Mouse (Mus musculus): ENCODE results near the gene Itpr1. TPM values are rescaled to one million over a fixed set of nuclear protein-coding genes. Genes with fewer than 3 reads are reported as not detected.

The Itpr1 gene
- total RNA-seq, 4 experiments from 2014 or later: 10.2 to 18.0 (median 13.8) TPM

GRCm38 (mm10) chr6:108213481-108214293 lies 791 bp downstream of the Itpr1 start:
- DNase-seq (ENCODE audit: low spot score in 2 of 2): no peak

- no peak for DNase-seq (ENCODE audit: low spot score in 2 of 2)
These were observed 1.5 kb downstream of the Itpr1 start for GRCm38 (mm10) chr6:108214294-108214925.

GRCm38 (mm10) chr6:108216091-108216490 lies 3.2 kb downstream of the Itpr1 start:
- DNase-seq (ENCODE audit: low spot score in 2 of 2): no peak

- no peak for DNase-seq (ENCODE audit: low spot score in 2 of 2)
These were observed 3.9 kb downstream of the Itpr1 start for GRCm38 (mm10) chr6:108216832-108217231.

GRCm38 (mm10) chr6:108217987-108218386 lies 5.1 kb downstream of the Itpr1 start:
- peak in 1 of 2 experiments; percentile 29 for DNase-seq (ENCODE audit: low spot score in 2 of 2)

- DNase-seq (ENCODE audit: low spot score in 2 of 2): no peak
These were observed 9.5 kb downstream of the Itpr1 start for GRCm38 (mm10) chr6:108222435-108222834.

- no peak for DNase-seq (ENCODE audit: low spot score in 2 of 2)
These were observed 10.0 kb downstream of the Itpr1 start for GRCm38 (mm10) chr6:108222875-108223274.

- no peak for DNase-seq (ENCODE audit: low spot score in 2 of 2)
These were observed 11.5 kb downstream of the Itpr1 start for GRCm38 (mm10) chr6:108224361-108224760.

GRCm38 (mm10) chr6:108225027-108225426 lies 12.1 kb downstream of the Itpr1 start:
- no peak for DNase-seq (ENCODE audit: low spot score in 2 of 2)

GRCm38 (mm10) chr6:108226230-108226629 lies 13.3 kb downstream of the Itpr1 start:
- DNase-seq (ENCODE audit: low spot score in 2 of 2): no peak

- DNase-seq (ENCODE audit: low spot score in 2 of 2): no peak
These were observed 14.6 kb downstream of the Itpr1 start for GRCm38 (mm10) chr6:108227461-108227860.

- DNase-seq (ENCODE audit: low spot score in 2 of 2): no peak
These were observed 15.2 kb downstream of the Itpr1 start for GRCm38 (mm10) chr6:108228048-108228447.

GRCm38 (mm10) chr6:108228601-108229000 lies 15.7 kb downstream of the Itpr1 start:
- DNase-seq (ENCODE audit: low spot score in 2 of 2): no peak

GRCm38 (mm10) chr6:108230608-108231007 lies 17.7 kb downstream of the Itpr1 start:
- DNase-seq (ENCODE audit: low spot score in 2 of 2): no peak

GRCm38 (mm10) chr6:108231892-108232710 lies 19.2 kb downstream of the Itpr1 start:
- no peak for DNase-seq (ENCODE audit: low spot score in 2 of 2)

GRCm38 (mm10) chr6:108233070-108233469 lies 20.2 kb downstream of the Itpr1 start:
- no peak for DNase-seq (ENCODE audit: low spot score in 2 of 2)

GRCm38 (mm10) chr6:108234536-108234935 lies 21.6 kb downstream of the Itpr1 start:
- no peak for DNase-seq (ENCODE audit: low spot score in 2 of 2)

- no peak for DNase-seq (ENCODE audit: low spot score in 2 of 2)
These were observed 22.8 kb downstream of the Itpr1 start for GRCm38 (mm10) chr6:108235680-108236123.

GRCm38 (mm10) chr6:108236411-108236921 lies 23.6 kb downstream of the Itpr1 start:
- DNase-seq (ENCODE audit: low spot score in 2 of 2): no peak

GRCm38 (mm10) chr6:108236996-108237395 lies 24.1 kb downstream of the Itpr1 start:
- DNase-seq (ENCODE audit: low spot score in 2 of 2): no peak

- DNase-seq (ENCODE audit: low spot score in 2 of 2): no peak
These were observed 24.7 kb downstream of the Itpr1 start for GRCm38 (mm10) chr6:108237585-108237984.

GRCm38 (mm10) chr6:108238011-108238410 lies 25.1 kb downstream of the Itpr1 start:
- DNase-seq (ENCODE audit: low spot score in 2 of 2): no peak

Measured in gastrocnemius, adult 8-10 months (tissue).